Mouse (Mus musculus): ENCODE measurements around the gene Zkscan7.
"Not testable (repeated sequence)": the region's sequence is repeated elsewhere in the genome, so short reads cannot be mapped to it uniquely, and the experiment has no call there.

Zkscan7 gene

GRCm38 (mm10) chr9:122885385-122885784 lies at the start of gene Zkscan7:
Gene Zkscan7, plus strand, starts transcription at chr9:122885685.
- no peak for DNase-seq (ENCODE audit: low spot score)

GRCm38 (mm10) chr9:122836126-122836525 lies 49.4 kb upstream of the Zkscan7 start:
- no peak for DNase-seq (ENCODE audit: low spot score)

- peak; percentile 71 for DNase-seq (ENCODE audit: low spot score)
Observed at GRCm38 (mm10) chr9:122836790-122837189, 48.7 kb upstream of the Zkscan7 start.

GRCm38 (mm10) chr9:122837216-122837615 lies 48.3 kb upstream of the Zkscan7 start:
- DNase-seq (ENCODE audit: low spot score) = no peak

- peak; percentile 39 for DNase-seq (ENCODE audit: low spot score)
Observed at GRCm38 (mm10) chr9:122837680-122838079, 47.8 kb upstream of the Zkscan7 start.

- DNase-seq (ENCODE audit: low spot score) = no peak
Observed at GRCm38 (mm10) chr9:122843760-122844159, 41.7 kb upstream of the Zkscan7 start, which contains the start of gene Gm35549. Gene Gm35549, minus strand, starts transcription at chr9:122844035.

- no peak for DNase-seq (ENCODE audit: low spot score)
Observed at GRCm38 (mm10) chr9:122845621-122846020, 39.9 kb upstream of the Zkscan7 start.

GRCm38 (mm10) chr9:122846156-122846555 lies 39.3 kb upstream of the Zkscan7 start:
- peak; percentile 68 for DNase-seq (ENCODE audit: low spot score)

GRCm38 (mm10) chr9:122847811-122848311 lies 37.6 kb upstream of the Zkscan7 start:
- DNase-seq (ENCODE audit: low spot score) = not testable (repeated sequence)

- DNase-seq (ENCODE audit: low spot score) = no peak
Observed at GRCm38 (mm10) chr9:122854526-122854925, 31.0 kb upstream of the Zkscan7 start.

- not testable (repeated sequence) for DNase-seq (ENCODE audit: low spot score)
Observed at GRCm38 (mm10) chr9:122855141-122855540, 30.3 kb upstream of the Zkscan7 start.

GRCm38 (mm10) chr9:122855617-122856016 lies 29.9 kb upstream of the Zkscan7 start:
- no peak for DNase-seq (ENCODE audit: low spot score)

- no peak for DNase-seq (ENCODE audit: low spot score)
Observed at GRCm38 (mm10) chr9:122856716-122857115, 28.8 kb upstream of the Zkscan7 start.

GRCm38 (mm10) chr9:122860752-122861151 lies 24.7 kb upstream of the Zkscan7 start:
- no peak for DNase-seq (ENCODE audit: low spot score)

GRCm38 (mm10) chr9:122863731-122864130 lies 21.8 kb upstream of the Zkscan7 start:
- DNase-seq (ENCODE audit: low spot score) = no peak

GRCm38 (mm10) chr9:122864848-122865247 lies 20.6 kb upstream of the Zkscan7 start:
- DNase-seq (ENCODE audit: low spot score) = no peak

GRCm38 (mm10) chr9:122865697-122866166 lies 19.8 kb upstream of the Zkscan7 start, which contains the start of gene Zfp445:
Gene Zfp445, minus strand, starts transcription at chr9:122866006.
- peak; percentile 76 for DNase-seq (ENCODE audit: low spot score)

- DNase-seq (ENCODE audit: low spot score) = no peak
Observed at GRCm38 (mm10) chr9:122866192-122866591, 19.3 kb upstream of the Zkscan7 start.

- no peak for DNase-seq (ENCODE audit: low spot score)
Observed at GRCm38 (mm10) chr9:122872595-122872994, 12.9 kb upstream of the Zkscan7 start.

GRCm38 (mm10) chr9:122874653-122875052 lies 10.8 kb upstream of the Zkscan7 start:
- no peak for DNase-seq (ENCODE audit: low spot score)

- DNase-seq (ENCODE audit: low spot score) = no peak
Observed at GRCm38 (mm10) chr9:122875145-122875544, 10.3 kb upstream of the Zkscan7 start.

- peak; percentile 61 for DNase-seq (ENCODE audit: low spot score)
Observed at GRCm38 (mm10) chr9:122886372-122887179, 1.1 kb downstream of the Zkscan7 start.

- DNase-seq (ENCODE audit: low spot score) = no peak
Observed at GRCm38 (mm10) chr9:122901047-122901446, 15.6 kb downstream of the Zkscan7 start.
